Mouse (Mus musculus) forebrain, embryonic 11.5 days (tissue): Measurements from ENCODE around the gene Npcd. TPM values are rescaled to one million over a fixed set of nuclear protein-coding genes. Genes with fewer than 3 reads are reported as not detected.

ENCODE experiments used
- ATAC-seq: fragments of 200-750 bp; cut with Nextera tagmentation; replicated peaks from 2 replicates; pipeline ENCODE4 v1.8.0; 2017; ENCODE audit warnings: moderate TSS enrichment; ENCODE audit not compliant: low FRiP score
- DNase-seq: peaks from one replicate; pipeline ENCODE4 v3.0.0-alpha.2; 2017; ENCODE audit warnings: low spot score
- H3K27ac ChIP-seq: fragments of 300-500 bp; sonication (generic); 2 replicates; pipeline ENCODE4 v1.5.1; 2014; ENCODE audit warnings: low read depth, low read length
- H3K27me3 ChIP-seq: fragments of 300-500 bp; sonication (generic); 2 replicates; pipeline ENCODE4 v1.6.1; 2014; ENCODE audit warnings: mild to moderate bottlenecking, low read length, mixed read lengths; ENCODE audit not compliant: control insufficient read depth, insufficient read depth
- H3K36me3 ChIP-seq: fragments of 300-500 bp; sonication (generic); 2 replicates; pipeline ENCODE4 v1.6.1; 2014; ENCODE audit warnings: mild to moderate bottlenecking, low read length, moderate library complexity, mixed read lengths; ENCODE audit not compliant: control insufficient read depth, insufficient read depth
- H3K4me1 ChIP-seq: fragments of 300-500 bp; sonication (generic); replicated peaks from 2 replicates; pipeline ENCODE4 v1.6.1; 2014; ENCODE audit warnings: low read length, mixed read lengths; ENCODE audit not compliant: control insufficient read depth, insufficient read depth
- H3K4me2 ChIP-seq: fragments of 300-500 bp; sonication (generic); 2 replicates; pipeline ENCODE4 v1.6.1; 2014; ENCODE audit warnings: low read depth, mild to moderate bottlenecking, low read length, moderate library complexity, mixed read lengths; ENCODE audit not compliant: severe bottlenecking
- H3K4me3 ChIP-seq: fragments of 300-500 bp; sonication (generic); 2 replicates; pipeline ENCODE4 v1.5.1; 2014; ENCODE audit warnings: low read depth, low read length
- H3K9ac ChIP-seq: fragments of 300-500 bp; sonication (generic); 2 replicates; pipeline ENCODE4 v1.6.1; 2014; ENCODE audit warnings: low read length
- H3K9me3 ChIP-seq: fragments of 300-500 bp; sonication (generic); 2 replicates; pipeline ENCODE4 v1.6.1; 2016; ENCODE audit warnings: low read length, mixed read lengths; ENCODE audit not compliant: control insufficient read depth
- WGBS: fragments of 180-500 bp; shearing (Covaris S2); extraction: QIAGEN DNeasy Blood & Tissue Kit; methylation state at CpG from one replicate; pipeline ENCODE4 v1.1.7; 2014; 5-methylcytosine and 5-hydroxymethylcytosine counted together
- polyA plus RNA-seq: library from polyadenylated mRNA; unstranded; fragments of >200 nt; fragmentation: Nextera tagmentation; extraction: Ambion mirVana; gene quantifications from 2 replicates; pipeline ENCODE4 v1.2.1, GENCODE M21; 2014

The Npcd gene
- polyA plus RNA-seq, 1 experiment from 2014 or later, result not detected

GRCm38 (mm10) chr15:79764539-79765267, 69.3 kb downstream of the Npcd start:
- Histone ChIP-seq H3K9me3 (no peaks in the 10 kb centered on the region), H3K36me3 (no peaks in the 10 kb centered on the region; the same call in 1 of the 2 replicates), H3K9ac (no peak overlapping the region), H3K4me1 (no peaks in the 10 kb centered on the region), H3K4me3 (no peak overlapping the region), H3K27me3 (no peaks in the 10 kb centered on the region), H3K4me2 (no peak overlapping the region), H3K27ac (no peak overlapping the region)
- WGBS, result 88% methylated on average over 11 of the region's 11 CpGs
- DNase-seq (no peak), ATAC-seq (no peak)

- no peaks in the 10 kb centered on the region for H3K4me1 ChIP-seq
- ATAC-seq (no peak), DNase-seq (no peak)
- no peak overlapping the region for H3K4me2 ChIP-seq
- no peaks in the 10 kb centered on the region; the same call in 1 of the 2 replicates for H3K36me3 ChIP-seq
- H3K27ac ChIP-seq, result no peak overlapping the region
- no peak overlapping the region for H3K9ac ChIP-seq
- WGBS, result 92% methylated on average over 7 of the region's 7 CpGs
- no peaks in the 10 kb centered on the region for H3K9me3 ChIP-seq
- H3K27me3 ChIP-seq, result no peaks in the 10 kb centered on the region
- H3K4me3 ChIP-seq, result no peak overlapping the region
Measured at GRCm38 (mm10) chr15:79763601-79764246, 70.3 kb downstream of the Npcd start.

GRCm38 (mm10) chr15:79763001-79763400, 71.0 kb downstream of the Npcd start:
- H3K9me3 ChIP-seq, result no peaks in the 10 kb centered on the region
- H3K27ac ChIP-seq, result no peak overlapping the region
- DNase-seq, result no peak
- ATAC-seq, result no peak
- H3K4me1 ChIP-seq, result no peaks in the 10 kb centered on the region
- no peaks in the 10 kb centered on the region; the same call in 1 of the 2 replicates for H3K36me3 ChIP-seq
- H3K27me3 ChIP-seq, result no peaks in the 10 kb centered on the region
- 85% methylated on average over 9 of the region's 9 CpGs for WGBS
- no peak overlapping the region for H3K9ac ChIP-seq
- H3K4me2 ChIP-seq, result no peak overlapping the region
- H3K4me3 ChIP-seq, result no peak overlapping the region

- H3K36me3 ChIP-seq, result no peaks in the 10 kb centered on the region; the same call in 1 of the 2 replicates
- H3K4me3 ChIP-seq, result no peak overlapping the region
- H3K4me1 ChIP-seq, result no peaks in the 10 kb centered on the region
- DNase-seq, result no peak
- no peaks in the 10 kb centered on the region for H3K27me3 ChIP-seq
- H3K27ac ChIP-seq, result no peak overlapping the region
- H3K4me2 ChIP-seq, result no peak overlapping the region
- no peak for ATAC-seq
- no peaks in the 10 kb centered on the region for H3K9me3 ChIP-seq
- no peak overlapping the region for H3K9ac ChIP-seq
- 93% methylated on average over 6 of the region's 6 CpGs for WGBS
Measured at GRCm38 (mm10) chr15:79760956-79761355, 73.1 kb downstream of the Npcd start.

GRCm38 (mm10) chr15:79757118-79757517, 76.9 kb downstream of the Npcd start:
- DNase-seq (no peak), ATAC-seq (no peak)
- no peak overlapping the region for H3K4me2 ChIP-seq

GRCm38 (mm10) chr15:79755977-79756625, 77.9 kb downstream of the Npcd start:
- DNase-seq (no peak), ATAC-seq (no peak)
- Histone ChIP-seq H3K27ac (no peak overlapping the region), H3K9ac (no peak overlapping the region), H3K9me3 (no peaks in the 10 kb centered on the region), H3K4me2 (no peak overlapping the region), H3K27me3 (no peaks in the 10 kb centered on the region), H3K4me1 (no peaks in the 10 kb centered on the region), H3K36me3 (no peaks in the 10 kb centered on the region), H3K4me3 (no peak overlapping the region)
- 78% methylated on average over 8 of the region's 8 CpGs for WGBS

More at GRCm38 (mm10) chr15:79757118-79757517, 76.9 kb downstream of the Npcd start:
- Histone ChIP-seq H3K27ac (no peak overlapping the region), H3K9me3 (no peaks in the 10 kb centered on the region), H3K4me1 (no peaks in the 10 kb centered on the region), H3K27me3 (no peaks in the 10 kb centered on the region), H3K9ac (no peak overlapping the region), H3K36me3 (no peaks in the 10 kb centered on the region), H3K4me3 (no peak overlapping the region)
- WGBS, result 93% methylated on average over 3 of the region's 3 CpGs

- DNase-seq, result no peak
- Histone ChIP-seq H3K4me1 (no peaks in the 10 kb centered on the region), H3K4me2 (no peak overlapping the region), H3K36me3 (no peaks in the 10 kb centered on the region), H3K4me3 (no peak overlapping the region), H3K9me3 (no peaks in the 10 kb centered on the region), H3K9ac (no peak overlapping the region), H3K27ac (no peak overlapping the region), H3K27me3 (no peaks in the 10 kb centered on the region)
- no peak for ATAC-seq
- 86% methylated on average over 4 of the region's 4 CpGs for WGBS
Measured at GRCm38 (mm10) chr15:79755176-79755575, 78.9 kb downstream of the Npcd start.

GRCm38 (mm10) chr15:79753873-79754272, 80.2 kb downstream of the Npcd start:
- no peaks in the 10 kb centered on the region for H3K9me3 ChIP-seq
- H3K27ac ChIP-seq, result no peak overlapping the region
- H3K4me3 ChIP-seq, result no peak overlapping the region
- no peaks in the 10 kb centered on the region for H3K36me3 ChIP-seq
- ATAC-seq (no peak), DNase-seq (no peak)
- no peaks in the 10 kb centered on the region for H3K27me3 ChIP-seq
- WGBS, result 59% methylated on average over 4 of the region's 4 CpGs
- no peak overlapping the region for H3K9ac ChIP-seq
- no peaks in the 10 kb centered on the region for H3K4me1 ChIP-seq
- H3K4me2 ChIP-seq, result no peak overlapping the region
